Mouse (Mus musculus) layer of hippocampus, adult 9-10 months (tissue): ENCODE results near the gene 9330159F19Rik.
A peak's percentile ranks its signal among the peaks of the same experiment; 100 is the strongest.

Source experiments
- DNase-seq: peaks from one replicate; pipeline ENCODE4 v3.0.0; 2022; ENCODE audit warnings: low spot score

Gene 9330159F19Rik

DNA sequence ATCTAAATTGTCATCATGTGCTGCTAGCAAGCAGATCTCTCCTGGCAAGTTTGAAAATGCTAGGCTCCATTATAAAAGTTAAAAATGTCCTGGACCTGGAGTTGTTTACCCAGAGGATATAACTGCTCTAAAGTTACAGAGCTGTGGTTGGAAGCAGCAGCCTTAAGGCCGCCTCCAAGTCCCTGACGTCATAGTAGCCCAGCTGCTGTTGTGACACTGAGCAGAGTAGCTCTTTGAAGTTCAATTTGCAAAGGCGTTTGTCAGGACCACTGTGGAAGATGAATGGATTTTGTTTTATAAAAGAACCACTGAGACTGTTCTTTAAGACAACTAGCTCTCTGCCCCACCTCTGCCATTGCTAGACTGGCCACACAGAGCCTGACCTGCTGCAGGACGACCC lies at the start of gene 9330159F19Rik:
Gene 9330159F19Rik (plus strand): TSS at position 154 of the 400 bp plus-strand sequence.
- DNase-seq = no peak

DNA sequence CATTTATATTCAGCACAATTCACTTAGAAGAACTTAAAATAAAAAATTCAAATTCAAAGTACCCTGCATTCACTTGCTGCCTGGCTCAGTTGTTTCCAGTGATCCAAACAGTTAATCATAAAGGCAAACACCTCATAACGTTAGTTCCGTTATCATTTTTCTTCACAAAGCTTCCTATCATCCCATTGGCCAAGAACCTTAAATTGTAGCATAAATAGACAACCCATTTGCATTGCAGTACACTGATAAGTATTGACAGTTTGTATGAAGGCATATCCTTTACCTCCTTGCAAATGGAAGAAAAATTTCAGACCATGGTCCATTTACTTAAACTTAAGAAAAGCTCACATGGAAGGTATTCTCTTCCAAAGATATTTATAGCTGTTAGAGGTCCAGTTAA lies 49.7 kb upstream of the 9330159F19Rik start:
- no peak for DNase-seq

DNA sequence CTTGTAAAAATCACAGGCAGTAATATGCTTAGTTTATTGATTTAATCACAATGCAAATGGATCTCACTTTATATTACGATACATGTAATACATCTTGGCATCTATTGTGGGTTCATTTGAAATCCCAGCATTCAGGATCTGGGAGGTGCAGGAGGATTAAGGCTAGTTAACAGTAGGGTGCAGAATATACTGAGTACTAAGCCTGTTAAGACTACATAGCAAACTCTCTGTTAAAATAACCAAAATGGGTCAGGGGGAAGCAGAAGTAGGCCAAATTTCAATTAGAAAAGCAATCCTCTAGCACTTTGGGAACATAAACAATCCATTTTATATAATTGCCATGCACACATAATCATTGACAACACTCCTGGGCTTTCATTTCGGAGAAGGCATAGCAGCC lies 37.6 kb upstream of the 9330159F19Rik start:
- DNase-seq = no peak

DNA sequence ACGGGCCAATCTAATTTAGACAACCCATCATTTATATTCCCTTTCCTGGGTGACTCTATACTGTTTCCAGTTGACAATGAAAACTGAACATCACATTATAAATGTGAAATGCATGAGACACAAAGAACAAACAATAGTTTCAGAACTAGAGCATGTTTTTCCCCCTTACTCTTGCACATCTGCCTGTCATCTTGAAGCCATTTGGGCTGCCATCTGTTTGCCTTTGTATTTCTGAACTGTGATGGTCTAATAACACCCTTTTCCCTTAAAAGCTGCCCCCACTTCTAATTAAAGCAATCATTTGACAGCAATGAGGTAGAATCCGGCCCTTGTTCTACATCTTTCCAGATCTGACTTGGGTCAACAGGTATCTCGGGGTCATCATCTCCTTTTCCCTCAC lies 35.8 kb upstream of the 9330159F19Rik start:
- DNase-seq = peak; percentile 32

DNA sequence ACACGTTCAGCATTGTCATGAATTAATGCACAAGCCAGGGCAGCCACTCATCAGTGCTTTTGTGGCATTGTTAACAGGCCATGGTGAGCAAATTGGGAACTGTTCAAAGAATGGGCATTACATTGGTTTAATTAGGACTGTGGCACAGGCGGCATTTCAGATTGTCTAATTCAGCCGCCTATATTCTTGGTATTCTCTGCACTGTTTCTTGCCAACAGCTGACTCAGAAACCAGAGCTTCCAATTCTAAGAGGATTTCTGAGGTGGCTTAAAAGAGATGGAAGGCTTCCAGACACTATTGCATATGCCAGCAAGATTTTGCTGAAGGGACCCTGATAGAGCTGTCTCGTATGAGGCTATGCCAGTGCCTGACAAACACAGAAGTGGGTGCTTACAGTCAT lies 34.5 kb upstream of the 9330159F19Rik start:
- no peak for DNase-seq

DNA sequence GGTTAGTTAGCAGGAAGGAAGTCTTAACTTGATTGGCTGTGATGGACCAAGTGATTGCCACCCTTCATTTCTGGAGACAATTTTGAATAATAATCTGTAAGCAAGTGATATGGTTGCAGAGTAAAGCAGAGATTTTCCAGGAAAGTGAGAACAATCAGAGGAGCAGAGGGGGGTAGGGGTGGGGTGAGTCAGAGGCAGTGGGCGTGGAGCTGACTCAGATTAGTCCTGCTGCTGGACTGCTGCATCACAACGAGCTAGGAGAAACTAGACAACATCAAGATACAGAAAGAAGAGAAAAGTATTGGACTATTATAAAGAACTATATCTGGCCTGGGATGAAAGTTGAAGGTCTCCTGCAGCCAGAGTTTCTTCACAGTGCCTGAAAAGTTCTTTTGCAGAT lies 33.4 kb upstream of the 9330159F19Rik start:
- DNase-seq = no peak

DNA sequence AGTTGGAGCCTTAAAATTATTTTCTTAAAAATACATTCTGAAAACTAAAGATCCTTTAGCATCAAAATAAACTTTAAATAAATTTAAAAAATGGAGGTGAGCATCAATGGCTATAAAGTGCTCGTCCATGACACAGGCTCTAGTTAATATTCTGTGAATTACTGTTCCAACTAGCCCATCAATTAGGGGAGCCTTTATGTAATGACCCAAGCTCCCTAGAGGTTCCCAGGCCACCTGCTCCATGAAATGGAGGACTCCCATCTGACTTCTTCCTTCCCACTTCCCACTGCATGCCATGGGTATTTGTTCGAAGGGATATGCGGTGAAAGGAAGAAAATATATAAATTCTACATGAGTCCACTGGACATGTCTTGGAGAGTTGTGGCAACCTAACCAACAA lies 31.2 kb upstream of the 9330159F19Rik start:
- no peak for DNase-seq

DNA sequence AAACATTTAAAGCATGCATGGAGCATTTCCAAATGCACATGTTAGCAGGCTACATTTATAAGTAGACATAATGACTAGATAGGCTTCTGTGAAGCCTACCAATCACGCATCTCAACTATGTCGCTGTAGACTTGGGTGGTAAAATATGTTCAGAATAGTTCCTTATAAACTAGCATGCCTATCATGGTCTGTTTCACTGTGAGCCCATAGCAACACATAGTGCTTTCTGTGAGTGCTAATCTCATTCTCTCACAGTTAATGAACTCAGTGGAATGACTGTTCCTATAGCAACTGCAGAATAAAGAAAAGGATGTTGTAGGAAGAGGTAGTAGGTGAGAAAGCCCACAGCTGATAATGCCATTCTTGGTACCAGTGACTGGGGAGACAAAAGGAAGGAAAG lies 30.4 kb upstream of the 9330159F19Rik start:
- DNase-seq = no peak

DNA sequence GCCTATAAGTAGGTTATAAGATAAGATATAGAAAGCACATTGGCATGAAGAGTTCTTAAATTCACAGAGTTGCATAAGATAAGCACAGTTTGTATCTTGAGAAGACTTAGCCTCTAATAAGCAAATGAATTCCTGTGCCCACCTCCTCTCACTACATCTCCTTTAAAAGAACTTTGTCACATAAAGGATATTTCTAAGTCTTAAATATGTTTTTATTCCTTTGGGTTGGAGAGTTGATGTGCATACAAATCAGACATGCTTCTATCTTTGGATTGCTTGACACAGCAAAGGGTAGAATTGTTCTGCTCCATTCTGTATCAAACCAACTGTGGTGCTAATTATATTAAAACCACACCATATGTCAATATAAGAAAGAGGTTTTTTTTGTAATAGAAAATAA lies 17.6 kb upstream of the 9330159F19Rik start:
- DNase-seq = no peak

DNA sequence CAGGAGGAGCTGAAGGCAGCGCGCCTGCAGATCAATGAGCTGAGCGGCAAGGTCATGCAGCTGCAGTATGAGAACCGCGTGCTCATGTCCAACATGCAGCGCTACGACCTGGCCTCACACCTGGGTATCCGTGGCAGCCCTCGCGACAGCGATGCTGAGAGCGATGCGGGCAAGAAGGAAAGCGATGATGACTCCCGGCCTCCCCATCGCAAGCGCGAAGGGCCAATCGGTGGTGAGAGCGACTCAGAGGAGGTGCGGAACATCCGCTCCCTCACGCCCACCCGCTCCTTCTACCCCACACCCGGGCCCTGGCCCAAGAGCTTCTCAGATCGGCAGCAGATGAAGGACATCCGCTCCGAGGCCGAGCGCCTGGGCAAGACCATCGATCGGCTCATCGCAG lies 14.6 kb upstream of the 9330159F19Rik start:
- no peak for DNase-seq

DNA sequence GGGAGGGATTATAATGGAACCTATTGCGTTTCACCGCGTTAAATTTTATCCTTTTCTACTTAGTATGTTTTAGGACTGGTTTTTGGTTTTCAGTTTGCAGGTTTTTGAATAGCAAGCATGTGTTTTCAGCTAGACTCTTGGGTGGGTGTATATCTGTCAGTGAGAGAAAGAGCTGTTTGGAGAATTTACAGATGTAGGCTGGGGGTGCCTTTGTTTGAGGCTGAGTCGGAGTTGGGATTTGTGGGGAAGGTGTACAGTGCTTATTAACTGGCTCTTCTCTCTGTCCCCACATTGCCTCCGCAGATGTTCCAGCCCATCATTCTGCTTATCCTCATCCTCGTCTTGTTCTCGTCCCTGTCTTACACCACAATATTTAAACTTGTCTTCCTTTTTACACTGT lies 12.8 kb upstream of the 9330159F19Rik start, which contains the start of gene Gm49353:
Gene Gm49353 (plus strand): TSS at position 313 of the 400 bp plus-strand sequence.
- no peak for DNase-seq

DNA sequence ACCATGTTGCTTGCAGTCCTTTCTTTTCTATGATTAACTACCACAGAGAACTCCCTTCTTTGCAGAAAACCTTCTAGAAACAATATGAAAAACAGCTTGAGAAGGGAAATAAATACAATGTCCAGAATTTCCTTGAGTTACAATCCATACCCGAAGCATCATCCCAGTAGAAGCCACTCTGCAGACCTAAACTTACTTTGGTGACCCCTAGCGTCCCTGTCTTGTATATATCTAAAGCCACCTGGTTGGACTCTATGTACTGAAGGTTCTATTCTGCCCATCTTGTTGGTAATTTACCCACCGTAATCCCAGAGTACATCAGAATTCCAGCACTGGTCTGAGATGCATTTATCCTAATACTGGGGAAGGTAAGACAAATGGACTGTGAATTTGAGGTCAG lies 11.6 kb upstream of the 9330159F19Rik start:
- no peak for DNase-seq

DNA sequence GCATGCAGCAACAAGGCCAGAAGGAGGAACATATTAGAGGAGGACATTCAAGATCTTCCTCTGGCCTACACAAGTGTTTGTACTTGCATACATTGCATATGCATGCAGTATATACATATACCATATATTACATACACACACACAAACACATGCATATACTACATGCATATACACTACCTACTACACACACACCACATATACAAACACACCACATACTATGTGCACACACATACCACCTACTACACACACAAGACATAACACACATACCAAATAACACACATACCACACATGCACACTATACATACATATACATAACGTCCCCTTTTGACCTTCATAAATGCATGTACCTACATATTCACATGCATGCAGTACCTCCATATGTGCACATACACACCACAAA lies 10.8 kb upstream of the 9330159F19Rik start:
- DNase-seq = no peak

DNA sequence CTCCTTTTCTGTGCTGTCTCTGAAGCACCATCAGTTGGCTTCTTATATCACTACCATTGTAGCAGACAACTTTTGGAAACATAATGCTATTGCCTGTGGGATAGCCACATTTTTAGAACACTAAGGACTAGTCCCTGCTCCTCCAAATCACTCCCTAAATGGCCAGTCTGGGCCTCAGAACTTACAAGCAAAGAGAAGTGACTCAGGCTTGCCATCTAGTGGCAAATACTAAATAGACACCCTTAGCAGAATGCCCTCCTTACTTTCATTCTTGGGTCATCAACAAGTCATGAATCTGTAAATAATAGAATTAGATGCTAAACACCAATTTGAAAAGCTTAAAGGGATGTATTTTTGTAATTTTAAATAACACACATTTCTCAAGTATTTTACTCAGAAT lies 4.7 kb upstream of the 9330159F19Rik start:
- peak; percentile 63 for DNase-seq

DNA sequence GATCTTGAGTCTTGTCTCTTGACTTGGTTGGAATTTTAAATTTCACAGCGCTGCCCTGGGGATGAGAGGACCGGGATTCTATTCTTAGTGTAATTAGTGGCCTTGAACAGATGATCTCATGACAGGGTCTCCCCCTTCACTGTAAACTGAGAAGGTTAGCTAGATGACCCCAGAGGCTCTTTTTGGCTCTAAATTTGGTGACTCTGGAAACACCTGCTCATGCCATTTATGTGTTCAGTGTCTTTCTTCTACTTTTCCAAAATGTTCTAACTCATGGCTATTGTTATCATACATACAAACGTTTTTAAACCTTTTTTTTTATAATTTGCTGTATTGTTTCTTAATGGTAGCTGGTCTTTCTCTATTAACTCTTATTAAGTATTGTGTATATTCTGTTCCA lies 2.7 kb upstream of the 9330159F19Rik start:
- no peak for DNase-seq

DNA sequence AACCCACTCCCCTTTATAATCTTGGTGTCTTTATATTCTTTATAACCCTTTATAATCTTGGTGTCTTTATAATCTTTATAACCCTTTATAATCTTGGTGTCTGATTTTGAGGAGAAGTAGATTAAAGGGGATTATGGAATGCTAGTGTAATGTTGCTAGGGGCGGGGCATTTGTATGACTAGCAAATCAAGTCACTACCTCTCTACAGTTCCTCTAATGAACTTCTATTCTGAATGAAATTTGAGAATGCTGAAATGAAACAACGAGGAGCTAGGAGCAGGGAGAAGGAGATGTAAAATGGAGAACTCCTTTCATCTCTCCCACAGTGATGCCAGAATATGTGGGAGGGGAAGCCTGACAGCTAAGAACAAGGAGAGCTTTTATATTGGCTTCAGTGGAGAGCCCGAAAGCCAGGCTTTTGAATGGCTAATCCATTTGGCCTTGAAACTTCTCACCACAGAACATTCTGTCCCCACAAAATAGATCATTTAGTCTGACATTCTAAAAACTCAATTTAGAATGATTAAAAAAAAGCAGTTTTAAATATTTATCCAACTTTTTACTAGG lies 2.2 kb downstream of the 9330159F19Rik start:
- DNase-seq = no peak

DNA sequence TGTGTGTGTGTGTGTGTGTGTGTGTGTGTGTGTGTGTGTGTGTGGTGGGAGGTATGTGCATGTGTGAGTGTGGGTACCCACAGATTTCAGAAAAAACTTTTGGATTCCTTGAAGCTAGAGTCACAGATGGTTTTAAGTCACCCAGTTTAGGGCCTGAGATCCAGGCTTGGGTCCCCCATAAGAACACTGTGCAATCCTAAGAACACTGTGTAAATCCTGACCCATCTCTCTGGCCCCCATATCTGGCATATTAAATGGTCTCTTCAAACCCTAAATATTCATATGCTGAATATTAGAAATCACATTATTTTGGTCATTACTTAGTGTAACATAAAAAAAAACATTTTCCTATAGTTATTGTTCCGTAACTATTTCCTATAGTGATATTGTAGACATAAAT lies 5.6 kb downstream of the 9330159F19Rik start:
- no peak for DNase-seq

DNA sequence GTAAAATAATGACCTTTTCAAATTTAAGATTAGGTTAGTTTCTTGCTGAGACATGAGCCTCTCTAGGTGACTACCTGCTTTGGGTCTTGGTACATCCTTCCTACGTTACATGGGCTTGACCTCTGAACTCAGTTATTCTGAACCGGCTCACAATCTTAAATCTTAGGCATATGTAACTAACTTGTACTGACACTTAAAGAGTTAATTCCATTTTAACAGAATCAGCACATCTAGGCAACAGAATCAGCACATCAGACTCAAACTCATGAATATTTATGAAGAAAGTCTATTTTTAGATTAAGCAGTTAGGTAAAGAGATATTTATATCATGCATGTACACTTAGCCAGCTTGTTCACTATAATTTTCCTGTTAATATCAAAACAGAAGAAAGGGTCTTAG lies 6.0 kb downstream of the 9330159F19Rik start:
- DNase-seq = no peak

DNA sequence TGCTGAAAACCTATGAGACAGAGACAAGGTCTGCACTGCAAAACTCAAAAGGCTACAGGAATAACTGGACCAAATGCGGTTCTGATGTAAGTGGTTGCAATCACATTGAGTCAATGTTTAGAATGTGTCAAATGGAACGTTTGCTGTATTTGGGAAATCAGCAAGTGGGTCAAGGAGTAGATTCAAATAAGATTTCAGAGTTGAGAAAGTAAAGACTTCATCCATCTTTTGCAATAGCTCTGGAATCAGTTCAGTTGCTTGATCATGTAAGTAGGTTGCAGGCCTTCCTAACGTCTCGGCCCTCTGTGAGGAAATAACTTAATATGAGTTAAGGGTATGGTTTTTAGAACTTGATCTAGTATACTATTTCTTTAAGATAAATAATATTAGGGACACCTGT lies 13.9 kb downstream of the 9330159F19Rik start:
- no peak for DNase-seq

DNA sequence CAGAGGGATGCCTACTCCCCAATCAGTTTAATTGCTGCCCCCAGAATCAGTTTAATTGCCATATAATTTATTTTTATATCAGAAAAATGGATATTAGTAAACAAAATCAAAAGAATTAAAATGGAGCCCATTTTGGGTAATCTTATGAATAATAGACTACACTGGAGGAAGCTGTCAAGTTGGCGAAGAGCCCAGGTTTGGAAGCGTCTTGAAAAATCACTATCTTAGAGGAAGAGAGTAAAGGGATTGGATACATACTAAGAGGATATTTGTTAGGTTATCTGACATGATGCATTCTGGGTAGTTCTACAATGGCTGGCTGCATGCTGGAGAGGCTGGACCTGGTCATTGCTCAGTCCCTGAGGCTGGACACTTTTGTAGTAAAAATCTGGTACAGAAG lies 19.8 kb downstream of the 9330159F19Rik start:
- DNase-seq = no peak
